Mouse (Mus musculus): ENCODE results near the gene 2310022B05Rik.
A peak's percentile ranks its signal among the peaks of the same experiment; 100 is the strongest.

Gene 2310022B05Rik

GRCm38 (mm10) chr8:124663112-124663873, at the start of gene 2310022B05Rik:
2310022B05Rik (minus strand) TSS chr8:124663369.
- peak; percentile 86 for DNase-seq (ENCODE audit: low read depth)

- DNase-seq (ENCODE audit: low read depth) = no peak
Observed at GRCm38 (mm10) chr8:124705823-124706222, 42.7 kb upstream of the 2310022B05Rik start.

GRCm38 (mm10) chr8:124704376-124704775, 41.2 kb upstream of the 2310022B05Rik start:
- no peak for DNase-seq (ENCODE audit: low read depth)

- peak; percentile 58 for DNase-seq (ENCODE audit: low read depth)
Observed at GRCm38 (mm10) chr8:124703526-124703925, 40.4 kb upstream of the 2310022B05Rik start.

GRCm38 (mm10) chr8:124702183-124702582, 39.0 kb upstream of the 2310022B05Rik start:
- no peak for DNase-seq (ENCODE audit: low read depth)

GRCm38 (mm10) chr8:124701023-124701422, 37.9 kb upstream of the 2310022B05Rik start:
- peak; percentile 82 for DNase-seq (ENCODE audit: low read depth)

GRCm38 (mm10) chr8:124700271-124700670, 37.1 kb upstream of the 2310022B05Rik start:
- DNase-seq (ENCODE audit: low read depth) = peak; percentile 40

GRCm38 (mm10) chr8:124695424-124696100, 32.4 kb upstream of the 2310022B05Rik start:
- DNase-seq (ENCODE audit: low read depth) = no peak

- no peak for DNase-seq (ENCODE audit: low read depth)
Observed at GRCm38 (mm10) chr8:124691706-124692105, 28.5 kb upstream of the 2310022B05Rik start.

GRCm38 (mm10) chr8:124688899-124689298, 25.7 kb upstream of the 2310022B05Rik start:
- DNase-seq (ENCODE audit: low read depth) = no peak

GRCm38 (mm10) chr8:124682218-124682617, 19.0 kb upstream of the 2310022B05Rik start:
- no peak for DNase-seq (ENCODE audit: low read depth)

- DNase-seq (ENCODE audit: low read depth) = no peak
Observed at GRCm38 (mm10) chr8:124681792-124682157, 18.6 kb upstream of the 2310022B05Rik start.

GRCm38 (mm10) chr8:124681077-124681791, 18.1 kb upstream of the 2310022B05Rik start:
- no peak for DNase-seq (ENCODE audit: low read depth)

- DNase-seq (ENCODE audit: low read depth) = no peak
Observed at GRCm38 (mm10) chr8:124678246-124678645, 15.1 kb upstream of the 2310022B05Rik start.

GRCm38 (mm10) chr8:124677486-124677885, 14.3 kb upstream of the 2310022B05Rik start:
- peak; percentile 65 for DNase-seq (ENCODE audit: low read depth)

GRCm38 (mm10) chr8:124677078-124677477, 13.9 kb upstream of the 2310022B05Rik start:
- no peak for DNase-seq (ENCODE audit: low read depth)

- DNase-seq (ENCODE audit: low read depth) = no peak
Observed at GRCm38 (mm10) chr8:124676661-124677060, 13.5 kb upstream of the 2310022B05Rik start.

- no peak for DNase-seq (ENCODE audit: low read depth)
Observed at GRCm38 (mm10) chr8:124672345-124672744, 9.2 kb upstream of the 2310022B05Rik start.

GRCm38 (mm10) chr8:124668798-124669197, 5.6 kb upstream of the 2310022B05Rik start:
- no peak for DNase-seq (ENCODE audit: low read depth)

GRCm38 (mm10) chr8:124664414-124664813, 1.2 kb upstream of the 2310022B05Rik start:
- DNase-seq (ENCODE audit: low read depth) = no peak

GRCm38 (mm10) chr8:124663874-124664230, 683 bp upstream of the 2310022B05Rik start:
- no peak for DNase-seq (ENCODE audit: low read depth)

GRCm38 (mm10) chr8:124662446-124663111, 590 bp downstream of the 2310022B05Rik start:
- peak; percentile 40 for DNase-seq (ENCODE audit: low read depth)
